Mouse (Mus musculus) urinary bladder, postnatal 36 days (tissue): ENCODE data around the gene Srgap3.

Experiments used
- DNase-seq, 2 experiments: peaks; one replicate each; pipeline ENCODE4 v3.0.0; 2022; ENCODE audit warnings: low spot score in 2 of 2, mixed read lengths in 1 of 2

The Srgap3 gene

DNA sequence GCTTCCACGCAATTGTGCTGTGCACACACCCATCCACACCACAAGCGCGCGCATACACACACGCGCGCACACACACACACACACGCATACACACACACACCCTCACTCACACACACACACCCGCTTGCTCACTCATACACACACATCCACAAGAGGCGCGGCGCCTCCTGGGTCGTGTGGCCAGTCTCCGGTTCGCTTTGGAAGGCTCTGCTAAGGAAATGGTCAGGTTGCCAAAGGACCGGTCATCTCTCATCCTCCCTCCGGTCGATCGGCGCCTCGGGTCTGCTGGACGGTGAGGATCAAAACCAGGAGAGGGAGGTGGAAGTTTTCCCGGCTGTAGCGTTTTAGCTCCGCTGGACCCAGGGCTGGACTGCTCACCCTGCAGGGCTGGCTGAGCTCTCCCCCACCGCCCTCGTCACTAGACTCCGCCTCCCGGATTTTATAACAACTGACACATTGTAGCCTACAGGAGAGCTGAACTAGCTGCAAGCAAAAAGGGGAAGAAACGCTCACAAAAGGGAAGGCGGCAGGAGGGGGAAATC, at the start of gene Srgap3:
TSS of gene Srgap3 (minus strand) at position 372 of the 542 bp plus-strand sequence.
- DNase-seq: peak; percentile 76 to 83

DNA sequence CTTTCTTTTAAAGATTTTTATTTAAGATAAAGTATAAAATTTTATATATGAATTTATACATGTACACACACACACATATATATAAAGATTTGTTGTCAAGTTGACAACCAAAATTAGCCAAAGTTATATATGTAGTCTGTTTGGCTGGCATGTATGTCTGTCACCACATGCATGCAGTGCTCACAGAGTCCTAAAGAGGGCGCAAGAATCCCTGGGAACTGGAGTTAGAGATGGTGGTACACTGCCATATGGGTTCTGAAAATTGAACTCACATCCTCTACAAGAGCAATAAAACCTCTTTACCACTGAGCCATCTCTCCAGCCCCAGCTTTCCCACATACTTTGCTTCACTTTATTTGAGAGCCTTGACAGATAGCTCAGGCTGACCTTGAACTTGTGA, 48.6 kb upstream of the Srgap3 start:
- DNase-seq: no peak

DNA sequence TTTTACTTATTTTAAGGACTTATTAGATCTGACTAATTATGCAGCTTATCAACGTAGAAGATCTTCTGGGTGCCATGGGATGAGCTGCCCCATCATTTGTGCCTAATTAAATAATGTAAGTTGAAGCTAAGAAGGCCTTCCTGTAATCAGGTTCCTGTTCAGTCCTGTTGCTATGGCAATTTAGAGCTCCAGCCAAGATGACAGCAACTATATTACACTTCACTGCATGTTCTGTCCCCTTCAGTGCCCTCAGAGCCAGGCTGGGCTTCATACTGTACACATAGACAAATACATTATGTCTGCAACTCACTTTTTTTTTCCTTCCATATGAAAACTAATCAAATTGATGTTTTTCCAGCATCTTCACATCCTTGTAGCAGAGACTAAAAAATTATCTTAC, 43.1 kb upstream of the Srgap3 start:
- DNase-seq: no peak

DNA sequence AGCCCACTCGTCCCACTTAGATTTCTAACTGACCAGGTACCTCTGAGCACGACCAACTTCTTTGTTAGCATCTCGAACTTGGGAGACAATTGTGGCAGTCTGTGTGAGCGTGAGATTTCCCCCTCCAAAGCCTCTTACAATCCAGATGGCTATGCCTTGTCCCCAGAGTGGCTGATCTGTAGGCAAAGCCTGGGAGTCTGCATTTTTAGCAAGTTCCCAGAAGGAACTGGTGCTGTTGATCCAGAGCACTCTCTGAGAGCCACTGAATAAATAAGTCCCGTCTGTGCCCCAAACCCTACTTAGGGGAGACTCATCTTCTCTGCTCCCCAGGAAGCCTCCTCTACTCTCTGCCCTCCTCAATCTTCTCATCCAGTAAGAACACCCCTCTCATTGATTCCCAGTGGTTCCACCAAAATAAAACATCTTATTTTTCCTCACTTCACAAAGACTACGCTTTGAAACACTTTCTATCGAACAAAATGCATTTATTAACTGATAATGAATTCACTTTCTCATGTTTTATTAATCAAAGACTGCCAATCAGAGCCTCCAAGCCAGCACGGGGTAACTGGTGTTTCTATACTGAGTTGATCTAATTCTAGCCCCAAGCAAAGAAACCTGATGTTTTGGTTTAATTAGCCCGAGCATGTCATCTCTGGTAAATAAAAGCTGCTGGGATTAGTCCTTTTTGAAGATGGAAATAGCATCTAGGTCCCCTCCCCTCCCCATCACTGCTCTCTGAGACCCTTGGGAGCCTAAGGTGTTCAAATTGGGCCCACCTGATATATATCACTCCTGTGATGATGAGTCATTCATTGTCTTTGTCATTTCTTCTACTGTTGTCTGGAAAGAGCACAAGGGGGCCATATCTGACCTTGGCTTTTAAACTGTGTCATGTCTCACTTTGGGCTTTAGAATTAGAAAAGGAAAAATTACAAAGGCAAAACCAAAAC, 38.6 kb upstream of the Srgap3 start:
- no peak for DNase-seq

DNA sequence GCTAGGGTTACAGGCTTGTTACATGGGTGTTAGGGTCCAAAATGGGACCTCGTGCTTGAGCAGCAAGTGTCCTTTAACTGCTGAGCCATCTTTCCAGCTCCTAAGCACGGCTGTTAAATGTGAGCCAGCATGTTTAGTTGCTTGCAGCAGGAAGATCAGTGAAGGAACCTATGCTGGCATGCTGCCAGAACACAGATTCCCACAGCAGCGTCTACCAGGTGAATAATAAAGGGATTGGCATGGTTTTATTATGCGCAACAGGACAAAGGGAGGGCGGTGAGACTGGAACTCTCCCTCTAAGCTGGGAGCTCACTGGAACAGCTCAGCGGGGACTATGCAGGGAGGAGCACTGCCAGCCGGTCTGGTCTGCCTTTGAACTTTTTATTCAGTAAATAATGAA, 35.2 kb upstream of the Srgap3 start:
- no peak for DNase-seq

DNA sequence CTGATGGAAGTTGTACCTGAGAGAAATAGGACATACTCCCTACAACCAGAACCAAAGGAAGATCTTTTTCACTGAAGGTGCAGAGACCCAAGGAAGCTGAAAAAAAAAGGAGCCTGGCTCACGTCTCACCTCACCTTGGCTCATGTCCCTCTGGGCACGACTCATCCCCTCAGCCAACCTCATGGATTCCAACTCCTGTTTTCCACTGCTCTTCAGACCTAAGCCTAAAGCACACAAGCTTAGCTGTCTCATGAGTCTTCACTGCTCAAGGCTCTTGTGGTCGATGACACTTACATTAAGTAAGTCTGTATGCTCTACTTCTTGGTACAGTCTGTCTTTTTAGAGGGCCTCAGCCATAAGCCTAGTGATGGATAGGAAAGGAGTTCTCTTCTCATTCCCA, 31.9 kb upstream of the Srgap3 start:
- no peak for DNase-seq

DNA sequence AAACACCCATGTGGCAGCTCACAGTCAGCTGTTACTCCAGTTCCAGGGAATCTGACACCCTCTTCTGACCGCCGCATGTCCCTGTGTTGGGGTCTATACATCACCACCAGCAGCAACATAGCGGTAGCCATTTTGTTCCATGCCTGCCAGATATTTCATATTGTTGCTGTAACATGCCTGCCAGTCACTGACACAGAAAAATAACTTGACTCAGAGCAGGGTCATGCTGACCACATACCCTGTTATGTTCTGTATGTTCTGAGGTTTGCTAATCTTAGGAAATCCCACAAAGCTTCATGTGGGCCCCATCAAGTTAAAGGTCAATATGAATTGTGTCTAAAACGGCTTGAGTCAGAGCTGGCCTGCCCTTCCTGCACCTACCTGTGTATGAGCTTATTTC, 30.2 kb upstream of the Srgap3 start:
- no peak for DNase-seq

DNA sequence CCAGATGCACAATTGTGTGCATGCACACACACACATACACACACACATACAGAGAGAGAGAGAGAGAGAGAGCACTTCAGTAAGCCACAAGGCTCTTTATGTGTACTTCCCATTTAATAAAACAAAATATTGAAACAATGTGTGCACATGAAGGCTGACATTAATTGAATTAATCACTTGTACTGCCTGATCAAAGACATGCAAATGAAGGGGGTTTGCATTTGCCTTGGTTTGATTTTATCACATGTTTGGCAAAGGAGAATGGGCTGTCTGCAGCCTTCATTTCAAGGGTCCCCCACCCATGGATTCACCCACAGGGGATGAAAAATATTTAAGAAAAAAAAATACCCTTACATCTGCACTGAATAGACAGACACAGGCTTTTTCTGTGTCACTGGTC, 29.5 kb upstream of the Srgap3 start:
- no peak for DNase-seq

DNA sequence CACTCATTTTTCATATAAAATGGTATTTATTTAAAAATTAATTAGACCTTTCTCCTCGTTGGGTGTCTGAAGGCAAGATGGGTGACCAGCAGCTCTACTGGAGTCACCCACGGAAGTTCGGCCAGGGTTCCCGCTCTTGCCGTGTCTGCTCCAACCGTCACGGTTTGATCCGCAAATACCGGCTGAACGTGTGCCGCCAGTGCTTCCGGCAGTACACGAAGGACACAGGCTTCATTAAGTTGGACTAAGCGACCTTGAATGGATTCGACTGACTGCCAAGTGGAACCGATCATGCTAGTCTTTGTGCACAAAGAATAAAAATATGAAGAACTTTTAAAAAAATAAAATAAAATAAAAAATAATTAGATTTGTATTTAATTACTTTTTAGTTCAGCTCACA, 29.1 kb upstream of the Srgap3 start:
- DNase-seq: no peak

DNA sequence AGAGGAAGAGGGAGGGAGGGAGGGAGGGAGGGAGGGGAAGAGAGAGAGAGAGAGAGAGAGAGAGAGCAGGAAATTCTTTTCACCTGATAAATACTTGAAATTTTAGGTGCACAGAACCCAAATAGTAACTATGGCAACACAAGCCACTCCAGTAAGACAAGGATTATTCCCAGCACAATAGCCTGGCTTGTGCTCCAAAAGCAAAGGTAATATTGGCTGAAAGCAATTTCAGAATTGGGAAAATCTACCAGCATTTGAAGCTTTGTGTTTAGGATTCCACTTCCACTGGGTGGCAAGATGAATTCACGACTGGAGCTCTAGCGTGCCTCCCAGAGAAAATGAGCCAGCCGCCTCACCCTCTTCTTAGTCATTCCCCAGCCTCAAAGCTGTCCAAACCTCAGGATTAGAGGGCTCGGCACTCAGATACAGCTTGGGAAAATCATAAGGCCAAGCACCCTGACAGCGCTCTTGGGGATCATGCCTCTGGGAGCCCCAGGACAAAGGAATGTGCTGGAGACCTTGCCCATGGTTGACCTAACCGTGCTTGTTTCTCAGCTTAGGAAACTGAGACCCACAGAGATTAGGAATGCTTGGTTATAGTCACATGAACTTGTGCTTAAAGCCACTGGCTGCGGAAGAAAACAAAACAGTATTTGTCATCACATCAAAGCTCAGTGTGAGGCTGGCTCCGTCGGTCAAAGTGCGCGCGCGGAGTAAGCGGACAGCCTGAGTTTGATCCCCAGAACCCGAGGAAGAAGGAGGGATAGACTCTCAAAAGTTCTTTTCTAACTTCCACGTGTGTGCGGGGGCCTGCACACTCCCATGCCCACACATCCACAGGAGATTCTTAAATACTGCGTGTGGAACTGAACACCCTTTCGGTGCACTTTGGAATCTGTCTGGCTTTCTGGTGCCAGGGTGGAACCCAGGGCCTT, 27.0 kb upstream of the Srgap3 start:
- no peak for DNase-seq

DNA sequence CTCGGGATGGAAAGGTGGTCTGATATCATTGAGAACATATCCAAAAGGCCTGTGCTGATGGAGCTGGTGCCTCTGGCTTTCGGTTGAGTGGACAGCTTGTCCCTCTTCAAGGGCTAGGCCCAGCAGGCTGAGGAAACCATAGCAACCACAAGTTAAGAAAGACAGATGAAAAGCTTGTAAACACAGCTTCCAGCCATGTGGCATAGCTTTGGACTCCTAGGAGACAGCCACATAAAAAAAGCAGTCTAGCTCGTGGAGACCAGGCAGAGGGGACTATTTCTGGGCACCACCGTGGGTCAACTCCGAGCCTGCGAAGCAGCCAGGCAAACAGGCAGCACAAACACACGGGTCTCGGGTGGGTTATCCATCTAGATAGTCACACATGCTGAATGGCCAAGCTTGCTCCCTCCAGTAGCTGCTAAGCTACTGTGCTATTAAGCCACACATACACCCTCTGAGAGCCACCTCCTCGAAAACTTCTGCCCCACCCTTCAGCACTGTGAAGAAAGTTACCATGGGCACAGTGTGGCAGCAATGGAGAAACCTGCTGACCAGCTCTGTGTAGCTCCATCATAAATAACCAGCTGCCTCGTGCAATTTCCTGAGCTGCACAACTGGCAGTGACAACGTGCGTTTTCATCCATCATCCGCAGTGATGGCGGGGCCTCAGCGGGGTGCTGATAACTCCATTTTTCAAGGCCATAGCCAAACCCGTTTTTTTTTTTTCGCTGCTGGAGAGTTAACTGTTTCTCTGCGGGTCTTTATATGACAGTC, 26.0 kb upstream of the Srgap3 start:
- no peak for DNase-seq

DNA sequence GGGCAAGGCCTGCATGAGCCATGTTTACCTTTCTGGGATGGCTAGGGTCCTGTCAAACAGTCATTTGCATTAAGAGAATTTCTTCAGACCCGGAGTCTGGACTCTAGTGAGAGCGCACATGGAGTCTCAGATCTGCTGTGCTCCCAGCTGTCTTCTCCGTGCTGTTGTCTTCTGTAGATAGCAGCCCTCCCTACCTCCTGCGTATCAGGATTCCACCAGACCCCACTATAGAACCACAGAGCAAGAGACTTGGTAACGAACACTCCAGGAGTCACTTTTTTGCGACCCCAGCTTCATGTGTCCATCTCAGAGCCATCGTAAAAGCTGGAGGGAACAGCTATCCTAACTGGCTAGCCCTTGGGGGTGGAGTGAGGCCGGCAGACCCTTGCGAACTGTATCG, 25.1 kb upstream of the Srgap3 start:
- DNase-seq: no peak

DNA sequence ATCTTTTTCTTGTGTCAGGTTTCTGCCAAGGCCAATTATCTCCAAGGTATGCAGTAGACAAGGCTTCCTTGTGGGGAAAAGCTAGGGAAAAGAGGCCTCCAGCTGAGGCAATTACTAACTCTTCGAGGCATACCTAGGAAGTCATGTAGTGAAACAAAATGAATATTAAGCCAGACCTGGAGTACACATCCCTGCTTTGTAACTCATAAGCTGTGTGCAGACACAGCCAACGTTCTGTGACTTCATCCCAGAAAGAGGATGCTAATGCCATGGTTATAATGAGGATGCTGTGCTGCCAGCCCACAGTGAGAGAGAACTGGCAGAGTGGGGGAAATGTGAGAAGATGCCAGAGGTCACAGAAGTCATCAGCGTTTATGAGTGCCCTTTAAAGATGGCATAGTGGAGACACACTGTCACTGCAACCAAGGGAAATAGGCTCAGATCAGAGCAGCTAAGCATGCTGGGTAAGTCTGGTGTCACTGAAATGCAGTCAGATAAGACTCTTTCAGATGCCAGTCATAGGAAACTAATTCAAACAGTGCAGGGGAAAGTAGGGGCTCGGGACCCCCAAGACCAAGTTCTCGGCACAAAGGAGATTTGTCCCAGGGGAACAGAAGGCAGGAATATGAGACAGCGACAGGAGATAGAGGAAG, 24.2 kb upstream of the Srgap3 start:
- no peak for DNase-seq

DNA sequence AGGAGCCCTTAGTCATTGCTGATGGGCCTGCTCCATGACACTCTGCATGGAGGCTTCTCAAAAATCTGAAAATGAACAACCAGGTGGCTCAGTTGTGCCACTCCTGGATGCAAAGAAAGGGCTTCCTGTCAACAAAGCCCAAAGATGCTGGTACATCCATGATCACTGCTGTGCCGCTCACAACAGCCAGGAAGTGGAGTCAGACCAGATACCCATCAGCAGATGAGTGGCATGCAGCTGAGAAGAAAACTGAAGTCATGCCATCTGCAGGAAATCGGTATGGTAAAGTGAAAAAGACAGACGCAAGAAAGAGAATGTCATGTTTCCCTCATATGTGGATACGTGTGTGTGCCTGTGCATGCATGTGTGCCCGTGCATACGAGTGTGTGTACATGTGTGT, 20.3 kb upstream of the Srgap3 start:
- DNase-seq: no peak

DNA sequence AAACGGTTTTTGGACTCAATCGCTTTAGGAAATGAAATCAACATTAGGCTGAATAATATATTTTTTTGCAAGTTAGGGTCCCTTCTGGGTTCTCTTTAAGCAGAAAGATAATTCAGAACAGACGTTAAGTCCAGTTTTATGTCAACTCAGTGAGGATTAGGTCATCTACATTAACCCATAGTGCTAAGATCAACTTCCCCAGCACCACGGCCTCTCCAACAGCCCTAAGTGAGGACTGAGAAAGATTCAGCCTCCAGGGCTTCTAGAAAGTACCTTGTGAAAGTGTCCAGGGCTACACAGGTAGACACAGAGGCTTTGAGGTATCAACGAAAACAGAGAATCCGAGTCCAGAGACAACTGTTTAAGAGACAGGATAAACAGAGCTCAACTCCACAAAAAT, 11.3 kb upstream of the Srgap3 start:
- DNase-seq: no peak

DNA sequence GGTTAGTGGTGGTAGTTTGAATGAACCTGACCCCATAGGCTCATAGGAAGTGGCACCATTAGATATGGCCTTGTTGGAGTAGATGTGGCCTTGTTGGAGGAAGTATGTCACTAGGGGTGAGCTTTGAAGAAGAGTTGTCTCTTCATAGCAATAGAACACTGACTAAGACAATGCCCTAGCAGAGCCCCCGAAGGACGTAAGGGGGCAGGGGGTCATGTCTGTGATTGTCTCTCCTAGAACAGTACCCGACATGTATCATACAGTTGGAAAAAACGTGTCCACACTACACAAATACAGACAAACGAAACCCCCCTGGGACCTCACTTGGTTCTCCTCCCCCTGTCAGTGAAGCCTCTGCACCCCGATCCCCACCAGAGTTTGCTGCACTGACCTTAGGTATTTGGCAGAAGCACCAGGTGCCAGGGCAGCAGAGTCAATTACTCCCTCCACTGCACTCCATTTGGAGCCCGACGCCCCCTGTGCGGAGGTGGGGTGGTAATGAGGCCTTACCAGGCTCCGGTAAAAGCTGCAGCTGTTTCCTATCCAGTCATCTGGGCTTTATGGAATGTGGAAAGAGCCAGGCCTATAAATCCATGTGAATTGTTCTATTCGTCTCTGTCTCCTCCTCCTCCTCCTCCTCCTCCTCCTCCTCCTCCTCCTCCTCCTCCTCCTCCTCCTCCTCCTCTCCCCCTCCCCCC, 10.7 kb upstream of the Srgap3 start:
- DNase-seq: no peak

DNA sequence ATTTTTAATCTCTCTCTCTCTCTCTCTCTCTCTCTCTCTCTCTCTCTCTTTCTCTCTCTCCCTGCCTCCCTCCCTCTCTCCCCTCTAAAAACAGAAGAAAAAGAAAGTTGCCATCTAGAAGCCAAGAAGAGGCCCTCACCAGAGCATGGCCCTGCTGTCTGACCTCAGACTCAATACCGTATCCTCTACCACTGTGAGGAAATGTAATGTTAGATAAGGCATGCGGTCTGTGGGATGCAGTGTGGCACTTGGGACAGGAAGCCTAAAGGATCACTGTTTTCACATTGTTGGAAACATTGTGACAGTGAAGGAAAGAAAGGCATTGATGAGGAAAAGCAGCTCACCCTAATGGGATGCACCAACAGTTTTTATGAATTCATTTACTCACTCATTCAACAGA, 8.7 kb upstream of the Srgap3 start:
- no peak for DNase-seq

DNA sequence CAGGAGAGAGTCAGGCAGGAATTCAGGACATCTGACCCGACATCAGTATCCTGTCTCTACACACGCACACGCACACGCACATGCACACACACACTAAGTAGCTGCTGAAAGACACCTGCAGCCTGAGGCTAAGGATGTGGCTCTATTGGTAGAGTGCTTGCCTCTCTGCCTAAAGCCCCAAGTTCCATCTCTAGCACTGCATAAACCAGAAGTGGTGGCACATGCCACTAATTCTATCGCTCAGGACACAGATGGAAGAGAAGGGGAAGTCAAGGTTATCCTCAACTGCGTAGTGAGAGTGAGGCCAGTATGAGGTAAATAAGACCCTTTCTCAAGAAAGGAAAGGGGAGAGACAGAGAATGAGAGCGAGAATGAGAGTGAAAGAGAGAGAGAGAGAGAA, 6.8 kb upstream of the Srgap3 start:
- no peak for DNase-seq

DNA sequence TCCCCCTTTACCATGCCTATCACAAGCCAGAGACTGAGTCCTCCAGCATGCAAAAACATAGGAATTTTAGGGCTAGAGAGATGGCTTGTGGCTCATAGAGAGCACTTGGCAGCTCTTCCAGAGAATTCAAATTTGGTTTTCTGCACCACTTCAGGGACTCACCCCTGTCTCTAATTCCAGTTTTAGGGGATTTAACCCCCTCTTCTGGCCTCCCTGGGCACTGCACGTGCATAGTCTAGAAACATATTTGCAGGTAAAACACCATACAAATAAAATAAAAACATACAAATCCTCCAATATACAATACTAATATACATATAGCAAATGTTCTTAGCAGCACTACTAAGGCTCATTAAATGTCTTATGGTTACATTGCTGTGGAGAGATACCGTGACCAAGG, 4.2 kb upstream of the Srgap3 start:
- no peak for DNase-seq
